8 mouse cellular contexts compared by ENCODE assay signal in the genomic region with DNA sequence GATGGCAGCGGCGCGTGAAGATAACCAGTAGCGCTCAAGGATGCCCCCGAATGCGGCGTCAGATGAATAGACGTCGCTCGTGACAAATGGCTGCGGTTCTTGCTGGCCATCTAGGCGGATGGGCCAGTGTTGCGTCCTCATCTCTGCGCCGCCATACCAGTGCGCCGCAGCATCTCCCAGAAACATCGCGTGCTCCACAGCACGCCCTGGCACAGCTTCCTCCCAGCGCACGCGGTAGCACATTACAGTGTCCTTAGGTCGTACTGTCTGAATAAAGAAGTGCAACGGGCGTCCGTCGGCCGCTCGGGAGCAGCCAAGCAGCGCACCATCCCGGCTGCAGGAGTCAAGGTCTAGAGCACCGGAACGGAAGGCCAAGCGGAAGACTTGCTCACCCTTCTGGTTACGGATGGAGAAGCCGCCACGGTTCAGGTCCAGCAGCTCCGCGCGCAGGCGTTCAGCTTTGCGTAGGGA. TPM values are rescaled to one million over a fixed set of nuclear protein-coding genes. Genes with fewer than 3 reads are reported as not detected.
DNase-seq lines count a peak whose midpoint lies in the region; ATAC-seq and TF ChIP-seq lines count a peak whose summit lies in the region.

No protein-coding gene starts in this region.

- intact Hi-C loops in heart, postnatal 36 days (cut with DNase I): no loop called here
- intact Hi-C loops in left cerebral cortex, adult 2 months (cut with DNase I): loop anchor here (2.0 kb wide), 1 partner anchor 18 kb away; no protein-coding TSS in a partner anchor

- H3K4me1 ChIP-seq in heart, postnatal 0 days (ENCODE audit: control insufficient read depth, insufficient read depth): peaks cover 14% of the 10 kb centered on the region
- peaks cover 34% of the 10 kb centered on the region for H3K4me1 ChIP-seq in embryonic facial prominence, embryonic 12.5 days

- no peak overlapping the region for H3K9ac ChIP-seq in heart, postnatal 0 days (replicated peaks; ENCODE audit: low read depth, low read length)
- no peak overlapping the region for H3K9ac ChIP-seq in embryonic facial prominence, embryonic 12.5 days

- no peaks in the 10 kb centered on the region for H3K9me3 ChIP-seq in heart, postnatal 0 days (replicated peaks; ENCODE audit: control insufficient read depth, low read length)
- no peaks in the 10 kb centered on the region for H3K9me3 ChIP-seq in embryonic facial prominence, embryonic 12.5 days

- peak overlapping the region; percentile 1; the same call in 1 of the 2 replicates for H3K4me2 ChIP-seq in heart, postnatal 0 days (ENCODE audit: low read depth, low read length)
- peak overlapping the region; percentile 57 for H3K4me2 ChIP-seq in embryonic facial prominence, embryonic 12.5 days (replicated peaks)

- no peak for TF ChIP-seq EP300 in heart, postnatal 0 days (IDR thresholded peaks at IDR 0.05; ENCODE audit: low read depth)

- no peaks in the 10 kb centered on the region for H3K36me3 ChIP-seq in heart, postnatal 0 days (replicated peaks; ENCODE audit: control insufficient read depth, insufficient read depth, low read length)
- no peaks in the 10 kb centered on the region for H3K36me3 ChIP-seq in embryonic facial prominence, embryonic 12.5 days

- DNase-seq in heart, postnatal 0 days (ENCODE audit: low spot score): no peak
- DNase-seq in heart, postnatal 36 days: no peak
- DNase-seq in kidney, adult 8-10 months: peak; percentile 83 to 85
- DNase-seq in neural tube, embryonic 10.5 days (ENCODE audit: extremely low spot score, low spot score): peak; percentile 64
- DNase-seq in frontal cortex, postnatal 14 days (ENCODE audit: low spot score in 2 of 2): no peak
- no peak for DNase-seq in left cerebral cortex, adult 2 months (ENCODE audit: extremely low spot score in 1 of 2, low spot score in 2 of 2)
- DNase-seq in frontal cortex, postnatal 36 days (ENCODE audit: low spot score in 2 of 2): no peak

- ATAC-seq in heart, postnatal 0 days (ENCODE audit: insufficient read depth, low read depth): no peak
- ATAC-seq in embryonic facial prominence, embryonic 12.5 days (ENCODE audit: insufficient number of reproducible peaks, insufficient read depth, low FRiP score, low TSS enrichment): no peak

- H3K27ac ChIP-seq in heart, postnatal 0 days (ENCODE audit: low read depth): no peak overlapping the region
- no peak overlapping the region for H3K27ac ChIP-seq in embryonic facial prominence, embryonic 12.5 days
- H3K27ac ChIP-seq in left cerebral cortex, adult 2 months: no peak overlapping the region; the same call in 1 of the 2 replicates

- WGBS in heart, postnatal 0 days: 19% methylated on average over 43 of the region's 43 CpGs
- WGBS in embryonic facial prominence, embryonic 12.5 days: 4% methylated on average over 43 of the region's 43 CpGs

- no peak for TF ChIP-seq CTCF in heart, postnatal 0 days (IDR thresholded peaks at IDR 0.05; ENCODE audit: low read depth)
- TF ChIP-seq CTCF in left cerebral cortex, adult 2 months (IDR thresholded peaks at IDR 0.05): no peak

- H3K4me3 ChIP-seq in heart, postnatal 0 days (ENCODE audit: low read depth, low read length): peak overlapping the region; percentile 25
- H3K4me3 ChIP-seq in embryonic facial prominence, embryonic 12.5 days: peak overlapping the region; percentile 31
- H3K4me3 ChIP-seq in left cerebral cortex, adult 2 months: no peak overlapping the region

- peaks cover 60% of the 10 kb centered on the region for H3K27me3 ChIP-seq in heart, postnatal 0 days (ENCODE audit: control insufficient read depth, insufficient read depth, low read length)
- peaks cover 71% of the 10 kb centered on the region for H3K27me3 ChIP-seq in embryonic facial prominence, embryonic 12.5 days

RNA-seq across cellular contexts. Expression of a gene that starts 3.9 kb away (rescaled TPM):
- 6.3 and 9.3 TPM in 2 replicates for total RNA-seq in heart, postnatal 0 days (2014; rRNA removed; ENCODE audit: low replicate concordance)
- polyA plus RNA-seq in heart, postnatal 0 days (2015; fragmentation: Nextera tagmentation; extraction: Ambion mirVana): 2.5 and 2.9 TPM in 2 replicates
- 10 to 100 TPM; 11.6 to 11.8 TPM for total RNA-seq in heart, postnatal 36 days (2021)
- polyA plus RNA-seq in embryonic facial prominence, embryonic 12.5 days (2016; fragmentation: Nextera tagmentation; extraction: Ambion mirVana): 8.5 and 9.5 TPM in 2 replicates
- total RNA-seq in left cerebral cortex, adult 2 months (2021): 10 to 100 TPM; 27.1 to 28.1 TPM

RNA-seq across cellular contexts. Expression of a gene that starts 18.2 kb away (rescaled TPM):
- total RNA-seq in heart, postnatal 0 days (2014; rRNA removed; ENCODE audit: low replicate concordance): not detected in 2 replicates
- polyA plus RNA-seq in heart, postnatal 0 days (2015; fragmentation: Nextera tagmentation; extraction: Ambion mirVana): 0.18 and 1.0 TPM in 2 replicates
- under 1 TPM in 1 of 2 experiments, not detected in 1; 0.43 TPM for total RNA-seq in heart, postnatal 36 days (2021)
- polyA plus RNA-seq in embryonic facial prominence, embryonic 12.5 days (2016; fragmentation: Nextera tagmentation; extraction: Ambion mirVana): 2.8 and 3.7 TPM in 2 replicates
- total RNA-seq in left cerebral cortex, adult 2 months (2021): 1 to 10 TPM; 5.2 to 6.1 TPM

RNA-seq across cellular contexts. Expression of a gene that starts 34.0 kb away (rescaled TPM):
- 10.5 and 37.6 TPM in 2 replicates for total RNA-seq in heart, postnatal 0 days (2014; rRNA removed; ENCODE audit: low replicate concordance)
- 42.0 and 45.9 TPM in 2 replicates for polyA plus RNA-seq in heart, postnatal 0 days (2015; fragmentation: Nextera tagmentation; extraction: Ambion mirVana)
- total RNA-seq in heart, postnatal 36 days (2021): 10 to 100 TPM; 29.0 to 32.7 TPM
- polyA plus RNA-seq in embryonic facial prominence, embryonic 12.5 days (2016; fragmentation: Nextera tagmentation; extraction: Ambion mirVana): 53.4 and 53.5 TPM in 2 replicates
- 10 to 100 TPM; 25.3 to 28.2 TPM for total RNA-seq in left cerebral cortex, adult 2 months (2021)

RNA-seq across cellular contexts. Expression of a gene that starts 34.3 kb away (rescaled TPM):
- 2.9 and 3.4 TPM in 2 replicates for total RNA-seq in heart, postnatal 0 days (2014; rRNA removed; ENCODE audit: low replicate concordance)
- polyA plus RNA-seq in heart, postnatal 0 days (2015; fragmentation: Nextera tagmentation; extraction: Ambion mirVana): 1.1 and 1.4 TPM in 2 replicates
- 1 to 10 TPM in 1 of 2 experiments, under 1 TPM in 1; 0.35 to 1.2 TPM for total RNA-seq in heart, postnatal 36 days (2021)
- polyA plus RNA-seq in embryonic facial prominence, embryonic 12.5 days (2016; fragmentation: Nextera tagmentation; extraction: Ambion mirVana): 10.9 and 11.7 TPM in 2 replicates
- total RNA-seq in left cerebral cortex, adult 2 months (2021): 1 to 10 TPM; 1.4 to 1.9 TPM

Comparison
In these comparisons a context has a peak if more than half of its experiments do, and no peak if none do; other contexts are left out.
1. DNase-seq: peak in kidney, adult 8-10 months (2 of 2) and neural tube, embryonic 10.5 days (single experiment); none in heart, postnatal 0 days (single experiment), heart, postnatal 36 days (0 of 2), frontal cortex, postnatal 14 days (0 of 2), left cerebral cortex, adult 2 months (0 of 2) and frontal cortex, postnatal 36 days (0 of 2).